Mouse (Mus musculus) midbrain, embryonic 11.5 days (tissue): ENCODE results near the gene A530032D15Rik. TPM values are rescaled to one million over a fixed set of nuclear protein-coding genes. Genes with fewer than 3 reads are reported as not detected.
"Not testable (repeated sequence)": the region's sequence is repeated elsewhere in the genome, so short reads cannot be mapped to it uniquely, and the experiment has no call there.

Source experiments
- ATAC-seq: fragments of 200-750 bp; cut with Nextera tagmentation; 2 replicates; pipeline ENCODE4 v1.8.0; 2017; ENCODE audit warnings: moderate TSS enrichment, moderate library complexity; ENCODE audit not compliant: low FRiP score
- DNase-seq: peaks from one replicate; pipeline ENCODE4 v3.0.0; 2015; ENCODE audit warnings: low spot score; ENCODE audit errors: missing footprints
- H3K27ac ChIP-seq: fragments of 300-500 bp; sonication (generic); 2 replicates; pipeline ENCODE4 v1.5.1; 2014; ENCODE audit warnings: low read depth, low read length
- H3K27me3 ChIP-seq: fragments of 300-500 bp; sonication (generic); 2 replicates; pipeline ENCODE4 v1.6.1; 2014; ENCODE audit warnings: mild to moderate bottlenecking, low read length, moderate library complexity, mixed read lengths; ENCODE audit not compliant: control insufficient read depth, insufficient read depth
- H3K36me3 ChIP-seq: fragments of 300-500 bp; sonication (generic); 2 replicates; pipeline ENCODE4 v1.6.1; 2014; ENCODE audit warnings: mild to moderate bottlenecking, low read length, moderate library complexity, mixed read lengths; ENCODE audit not compliant: control insufficient read depth, insufficient read depth
- H3K4me1 ChIP-seq: fragments of 300-500 bp; sonication (generic); 2 replicates; pipeline ENCODE4 v1.6.1; 2014; ENCODE audit warnings: low read length; ENCODE audit not compliant: control insufficient read depth, insufficient read depth
- H3K4me2 ChIP-seq: fragments of 300-500 bp; sonication (generic); 2 replicates; pipeline ENCODE4 v1.6.1; 2014; ENCODE audit warnings: mild to moderate bottlenecking, moderate library complexity
- H3K4me3 ChIP-seq: fragments of 300-500 bp; sonication (generic); 2 replicates; pipeline ENCODE4 v1.5.1; 2014; ENCODE audit warnings: low read depth, low read length
- H3K9ac ChIP-seq: fragments of 300-500 bp; sonication (generic); 2 replicates; pipeline ENCODE4 v1.6.1; 2014; ENCODE audit warnings: low read length
- H3K9me3 ChIP-seq: fragments of 300-500 bp; sonication (generic); 2 replicates; pipeline ENCODE4 v1.6.1; 2016; ENCODE audit warnings: low read length; ENCODE audit not compliant: control insufficient read depth
- WGBS: fragments of 180-500 bp; shearing (Covaris S2); extraction: QIAGEN DNeasy Blood & Tissue Kit; methylation state at CpG from one replicate; pipeline ENCODE4 v1.1.7; 2014; 5-methylcytosine and 5-hydroxymethylcytosine counted together
- polyA plus RNA-seq: library from polyadenylated mRNA; unstranded; fragments of >200 nt; fragmentation: Nextera tagmentation; extraction: Ambion mirVana; gene quantifications from 2 replicates; pipeline ENCODE4 v1.2.1, GENCODE M21; 2014

The A530032D15Rik gene
- not detected in 2 replicates for polyA plus RNA-seq

DNA sequence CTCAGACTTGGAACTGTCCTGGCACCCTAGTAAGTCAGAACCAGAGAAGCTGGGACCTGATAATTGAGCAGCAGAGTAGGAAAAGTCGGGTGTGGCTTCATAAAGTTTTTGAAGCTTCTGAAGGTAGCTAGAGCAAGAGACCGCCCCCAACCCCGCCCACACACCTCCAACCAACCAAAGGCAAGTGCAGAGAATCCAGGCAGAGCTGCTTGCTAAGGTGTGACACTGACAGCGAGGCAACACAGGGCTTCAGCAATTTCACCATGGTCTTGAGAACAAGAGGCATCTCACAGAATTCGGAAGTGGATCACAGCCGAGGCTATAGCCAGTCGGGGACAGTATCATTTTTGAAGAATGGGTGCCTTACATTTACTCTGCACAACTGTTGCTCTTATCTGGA is at the start of gene A530032D15Rik:
TSS of gene A530032D15Rik (minus strand) at position 101 of the 400 bp plus-strand sequence.
- not testable (repeated sequence) for H3K9ac ChIP-seq, H3K27me3 ChIP-seq, DNase-seq, ATAC-seq, H3K4me1 ChIP-seq, H3K4me2 ChIP-seq, H3K9me3 ChIP-seq, H3K4me3 ChIP-seq, H3K27ac ChIP-seq, H3K36me3 ChIP-seq
- no CpG with 5 or more reads among the region's 7 CpGs for WGBS

- not testable (repeated sequence) for H3K4me3 ChIP-seq, H3K9me3 ChIP-seq, H3K4me2 ChIP-seq, H3K4me1 ChIP-seq, H3K9ac ChIP-seq, H3K27ac ChIP-seq, H3K27me3 ChIP-seq, DNase-seq, H3K36me3 ChIP-seq, ATAC-seq
- WGBS, result 76% methylated on average over 4 of the region's 5 CpGs
Measured at GRCm38 (mm10) chr1:85155151-85155550, 45.5 kb upstream of the A530032D15Rik start.

DNA sequence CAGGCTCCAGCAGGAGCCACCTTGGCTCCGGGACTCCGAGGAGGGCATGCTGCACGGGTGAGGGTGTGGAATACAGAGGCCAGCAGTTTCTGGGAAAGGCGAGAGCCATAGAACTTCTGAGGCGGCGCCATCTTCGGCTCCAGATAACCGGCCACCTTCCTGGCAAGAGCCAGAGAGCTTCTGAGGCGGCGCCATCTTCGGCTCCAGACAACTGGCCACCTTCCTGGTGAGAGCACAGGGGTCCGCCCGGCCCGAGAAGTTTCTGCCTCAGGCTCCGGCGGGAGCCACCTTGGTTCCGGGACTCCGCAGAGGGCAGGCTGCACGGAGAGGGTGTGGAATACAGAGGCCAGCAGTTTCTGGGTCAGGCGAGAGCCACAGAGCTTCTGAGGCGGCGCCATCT is 24.0 kb upstream of the A530032D15Rik start:
- not testable (repeated sequence) for H3K36me3 ChIP-seq, H3K4me3 ChIP-seq, H3K4me1 ChIP-seq, H3K4me2 ChIP-seq, H3K27me3 ChIP-seq, H3K9me3 ChIP-seq, H3K9ac ChIP-seq, H3K27ac ChIP-seq, ATAC-seq, DNase-seq
- 95% methylated on average over 20 of the region's 22 CpGs for WGBS

DNA sequence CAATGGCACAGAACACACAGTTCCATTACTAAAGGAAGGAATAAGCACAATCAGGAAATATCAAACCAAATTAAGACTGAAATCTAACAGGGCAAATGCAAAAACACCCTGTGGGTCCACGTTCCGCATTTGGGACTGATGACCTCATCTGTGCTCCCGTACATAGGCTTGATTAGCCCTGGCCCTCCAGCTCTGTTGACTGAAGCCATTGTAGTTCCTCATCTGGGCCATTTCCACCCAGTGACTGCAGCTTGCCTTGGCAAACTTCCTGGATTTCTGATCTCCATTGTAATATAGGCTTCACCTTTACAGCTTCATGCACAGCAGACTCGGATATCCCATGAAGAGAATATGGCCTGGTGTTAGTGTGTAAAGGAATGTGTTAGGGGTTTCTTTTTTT is 12.2 kb upstream of the A530032D15Rik start:
- H3K27ac ChIP-seq, H3K4me1 ChIP-seq, H3K36me3 ChIP-seq, DNase-seq, H3K9me3 ChIP-seq, H3K4me2 ChIP-seq, ATAC-seq, H3K4me3 ChIP-seq, H3K9ac ChIP-seq, H3K27me3 ChIP-seq: not testable (repeated sequence)
- WGBS, result 90% methylated on average over 4 of the region's 4 CpGs

- not testable (repeated sequence) for H3K36me3 ChIP-seq, DNase-seq, H3K9me3 ChIP-seq, ATAC-seq, H3K27me3 ChIP-seq, H3K4me2 ChIP-seq, H3K4me3 ChIP-seq, H3K27ac ChIP-seq, H3K4me1 ChIP-seq, H3K9ac ChIP-seq
- WGBS, result 76% methylated on average over 5 of the region's 6 CpGs
Measured at GRCm38 (mm10) chr1:85118341-85118740, 8.7 kb upstream of the A530032D15Rik start.

- not testable (repeated sequence) for H3K27ac ChIP-seq, H3K4me1 ChIP-seq, ATAC-seq, H3K4me2 ChIP-seq, H3K9ac ChIP-seq, H3K9me3 ChIP-seq, H3K4me3 ChIP-seq, H3K27me3 ChIP-seq, H3K36me3 ChIP-seq, DNase-seq
- 71% methylated on average over 4 of the region's 6 CpGs for WGBS
Measured at GRCm38 (mm10) chr1:85117537-85117936, 7.9 kb upstream of the A530032D15Rik start.

GRCm38 (mm10) chr1:85114666-85115402 is 5.2 kb upstream of the A530032D15Rik start:
- H3K9ac ChIP-seq, H3K27me3 ChIP-seq, H3K27ac ChIP-seq, H3K4me3 ChIP-seq, H3K4me1 ChIP-seq, H3K9me3 ChIP-seq, ATAC-seq, H3K4me2 ChIP-seq, H3K36me3 ChIP-seq, DNase-seq: not testable (repeated sequence)
- 56% methylated on average over 6 of the region's 6 CpGs for WGBS

DNA sequence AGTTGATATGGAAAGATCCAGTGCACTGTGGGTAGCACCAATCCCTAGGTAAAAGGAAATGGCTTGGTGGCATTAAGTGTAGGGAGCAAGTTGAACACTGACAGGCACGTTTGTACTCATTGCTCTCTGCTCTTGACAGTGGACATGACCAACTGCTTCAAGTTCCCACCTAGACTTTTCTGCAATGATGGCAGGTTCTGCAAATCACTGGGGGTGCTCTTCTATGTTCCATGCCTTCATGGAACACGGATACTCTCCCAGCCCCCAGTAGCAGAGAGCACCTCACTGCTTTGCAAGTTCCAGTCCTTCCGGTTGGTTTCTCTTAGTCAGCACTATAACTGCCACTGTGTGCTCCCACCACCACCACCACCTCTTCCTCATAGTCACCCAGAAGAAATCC is 4.4 kb upstream of the A530032D15Rik start:
- H3K27ac ChIP-seq, H3K4me3 ChIP-seq, H3K4me2 ChIP-seq, H3K4me1 ChIP-seq, H3K9ac ChIP-seq, H3K9me3 ChIP-seq, H3K27me3 ChIP-seq, H3K36me3 ChIP-seq: not testable (repeated sequence)
- DNase-seq, result peak; percentile 57
- peak; percentile 69 for ATAC-seq
- 75% methylated on average over 3 of the region's 3 CpGs for WGBS

GRCm38 (mm10) chr1:85112889-85113288 is 3.2 kb upstream of the A530032D15Rik start:
- ATAC-seq, H3K4me2 ChIP-seq, H3K9me3 ChIP-seq, H3K4me3 ChIP-seq, H3K27ac ChIP-seq, H3K9ac ChIP-seq, DNase-seq, H3K4me1 ChIP-seq, H3K27me3 ChIP-seq, H3K36me3 ChIP-seq: not testable (repeated sequence)
- 63% methylated on average over 2 of the region's 5 CpGs for WGBS
